ENCODE assay signal across 8 mouse cellular contexts in the genomic region with DNA sequence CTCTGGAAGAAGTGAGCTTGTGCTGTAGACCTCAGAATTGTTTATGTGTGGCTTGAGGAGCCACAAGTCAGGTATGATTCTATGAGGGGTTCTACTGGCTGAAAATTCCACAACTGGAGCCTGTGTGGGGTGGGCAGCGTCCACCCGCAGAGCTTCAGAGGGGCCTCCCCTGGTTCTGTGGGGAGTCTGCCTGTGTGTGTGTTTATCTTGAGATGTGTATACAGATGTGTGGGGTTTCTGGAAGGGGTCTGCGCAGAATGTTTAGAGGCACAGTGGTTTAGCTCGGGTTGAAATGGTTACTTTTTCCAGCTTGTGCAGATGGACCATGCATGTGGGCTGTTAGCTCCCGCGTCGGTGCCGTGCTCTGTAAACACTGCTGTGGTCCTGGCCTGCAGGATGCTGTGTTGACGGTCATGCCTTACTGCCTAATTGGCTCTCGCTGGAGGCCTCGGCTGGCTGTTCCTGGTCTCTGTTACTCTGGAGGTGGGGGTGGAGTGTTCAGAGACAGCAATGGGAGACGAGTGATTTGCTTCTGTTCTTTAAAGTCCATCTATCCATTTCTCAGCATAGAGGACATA.
DNase-seq lines count a peak whose midpoint lies in the region; ATAC-seq and TF ChIP-seq lines count a peak whose summit lies in the region.

No protein-coding gene starts in this region.

- no peak overlapping the region for H3K4me3 ChIP-seq in kidney, embryonic 14.5 days (ENCODE audit: low read length)
- H3K4me3 ChIP-seq in heart, embryonic 15.5 days: no peak overlapping the region
- no peak overlapping the region for H3K4me3 ChIP-seq in limb, embryonic 12.5 days (replicated peaks)
- H3K4me3 ChIP-seq in left cerebral cortex, adult 2 months: no peak overlapping the region

- intact Hi-C loops in left cerebral cortex, adult 2 months (cut with DNase I): no loop called here

- no peak for DNase-seq in kidney, postnatal 25 days
- DNase-seq in embryo, embryonic 11 days: peak; percentile 61
- DNase-seq in layer of hippocampus, postnatal 14 days (ENCODE audit: low spot score in 2 of 2): no peak
- no peak for DNase-seq in left cerebral cortex, adult 2 months (ENCODE audit: extremely low spot score in 1 of 2, low spot score in 2 of 2)
- DNase-seq in right cerebral cortex, postnatal 36 days (ENCODE audit: low spot score in 2 of 2): no peak

- no peak for TF ChIP-seq CTCF in left cerebral cortex, adult 2 months (IDR thresholded peaks at IDR 0.05)

- no peak overlapping the region for H3K9ac ChIP-seq in kidney, embryonic 14.5 days (ENCODE audit: low read depth, low read length)
- peak overlapping the region; percentile 5; the same call in 1 of the 2 replicates for H3K9ac ChIP-seq in heart, embryonic 15.5 days
- no peak overlapping the region for H3K9ac ChIP-seq in limb, embryonic 12.5 days (replicated peaks)

- ATAC-seq in kidney, embryonic 14.5 days (ENCODE audit: low FRiP score, low TSS enrichment): peak; percentile 92
- ATAC-seq in heart, embryonic 15.5 days (replicated peaks; ENCODE audit: insufficient number of reproducible peaks, insufficient read depth, low FRiP score, low read depth): no peak; the same call in 1 of the 2 replicates
- ATAC-seq in limb, embryonic 12.5 days (ENCODE audit: insufficient number of reproducible peaks, insufficient read depth, low FRiP score, low TSS enrichment, low read depth): peak; percentile 69

- H3K9me3 ChIP-seq in kidney, embryonic 14.5 days (ENCODE audit: control insufficient read depth, low read length): no peaks in the 10 kb centered on the region
- H3K9me3 ChIP-seq in heart, embryonic 15.5 days (replicated peaks): no peaks in the 10 kb centered on the region
- H3K9me3 ChIP-seq in limb, embryonic 12.5 days: no peaks in the 10 kb centered on the region

- H3K36me3 ChIP-seq in kidney, embryonic 14.5 days (ENCODE audit: control insufficient read depth, insufficient read depth, low read length): no peaks in the 10 kb centered on the region
- H3K36me3 ChIP-seq in heart, embryonic 15.5 days: no peaks in the 10 kb centered on the region
- no peaks in the 10 kb centered on the region for H3K36me3 ChIP-seq in limb, embryonic 12.5 days

- WGBS in kidney, embryonic 14.5 days: 15% methylated on average over 12 of the region's 12 CpGs
- 50% methylated on average over 12 of the region's 12 CpGs for WGBS in heart, embryonic 15.5 days
- WGBS in limb, embryonic 12.5 days: 18% methylated on average over 12 of the region's 12 CpGs

- H3K27me3 ChIP-seq in kidney, embryonic 14.5 days (ENCODE audit: control insufficient read depth, insufficient read depth, low read length): no peaks in the 10 kb centered on the region
- H3K27me3 ChIP-seq in heart, embryonic 15.5 days: no peaks in the 10 kb centered on the region
- no peaks in the 10 kb centered on the region for H3K27me3 ChIP-seq in limb, embryonic 12.5 days

- peaks cover 16% of the 10 kb centered on the region for H3K4me1 ChIP-seq in kidney, embryonic 14.5 days (ENCODE audit: control insufficient read depth, insufficient read depth, low read length)
- H3K4me1 ChIP-seq in heart, embryonic 15.5 days (replicated peaks): peaks cover 18% of the 10 kb centered on the region
- peaks cover 24% of the 10 kb centered on the region for H3K4me1 ChIP-seq in limb, embryonic 12.5 days (replicated peaks)

- H3K27ac ChIP-seq in kidney, embryonic 14.5 days (ENCODE audit: low read depth, low read length): 0 out of 2 replicates have a peak overlapping the region, but pooled peaks have one; percentile 17
- peak overlapping the region; percentile 89 for H3K27ac ChIP-seq in heart, embryonic 15.5 days
- peak overlapping the region; percentile 85 for H3K27ac ChIP-seq in limb, embryonic 12.5 days
- H3K27ac ChIP-seq in left cerebral cortex, adult 2 months: no peak overlapping the region

- H3K4me2 ChIP-seq in kidney, embryonic 14.5 days (replicated peaks; ENCODE audit: low read depth, low read length): peak overlapping the region; percentile 10; the same call in 1 of the 2 replicates
- H3K4me2 ChIP-seq in heart, embryonic 15.5 days: no peak overlapping the region
- H3K4me2 ChIP-seq in limb, embryonic 12.5 days: no peak overlapping the region; the same call in 1 of the 2 replicates
